Mouse (Mus musculus) lung, adult 2 months (tissue): ENCODE measurements at regions not wholly inside any gene's neighbourhood (a gene's known extent, or its start where the extent isn't known, plus 50 kb on each side); places are given as distances from the start of the nearest gene placed in this dataset.

Source experiments
- CTCF ChIP-seq: fragments of 200-500 bp; IDR thresholded peaks from 2 replicates; pipeline ENCODE4 v1.5.1; 2011; ENCODE audit warnings: mild to moderate bottlenecking, low read length, control low read depth; ENCODE audit not compliant: insufficient read depth
- POLR2A ChIP-seq: fragments of 200-500 bp; IDR thresholded peaks from 2 replicates; pipeline ENCODE4 v1.6.1; 2011; ENCODE audit warnings: low read depth, mild to moderate bottlenecking, control low read depth, low read length, borderline replicate concordance; ENCODE audit errors: extremely low read depth

GRCm38 (mm10) chr3:19046610-19047009 lies 581.9 kb downstream of the 1700064H15Rik start:
- TF ChIP-seq POLR2A (no peak), CTCF (no peak)
